Mouse (Mus musculus): ENCODE results near the gene Gm3259.
"Not testable (repeated sequence)": the region's sequence is repeated elsewhere in the genome, so short reads cannot be mapped to it uniquely, and the experiment has no call there.

Gm3259 gene

DNA sequence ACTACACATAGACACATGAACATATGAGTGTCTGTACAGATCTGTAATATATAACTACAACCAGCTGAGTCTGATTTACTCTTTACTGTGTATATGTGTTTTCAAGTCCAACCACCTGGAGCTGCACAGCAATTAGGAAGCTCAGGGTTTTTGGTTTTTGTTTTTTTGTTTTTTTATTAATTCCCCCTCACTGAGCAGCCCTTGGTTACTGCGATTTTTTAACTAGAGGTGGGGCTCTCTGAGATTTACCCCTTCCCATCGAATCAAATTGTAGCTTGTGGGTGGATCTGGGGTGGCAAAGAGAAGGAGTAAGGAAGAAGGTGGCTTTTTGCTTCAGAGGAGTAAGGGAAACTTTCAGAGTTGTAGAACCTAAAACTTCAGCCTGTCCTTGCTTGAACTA is at the start of gene Gm3259:
TSS of gene Gm3259 (plus strand) at position 301 of the 400 bp plus-strand sequence.
- DNase-seq = not testable (repeated sequence)

DNA sequence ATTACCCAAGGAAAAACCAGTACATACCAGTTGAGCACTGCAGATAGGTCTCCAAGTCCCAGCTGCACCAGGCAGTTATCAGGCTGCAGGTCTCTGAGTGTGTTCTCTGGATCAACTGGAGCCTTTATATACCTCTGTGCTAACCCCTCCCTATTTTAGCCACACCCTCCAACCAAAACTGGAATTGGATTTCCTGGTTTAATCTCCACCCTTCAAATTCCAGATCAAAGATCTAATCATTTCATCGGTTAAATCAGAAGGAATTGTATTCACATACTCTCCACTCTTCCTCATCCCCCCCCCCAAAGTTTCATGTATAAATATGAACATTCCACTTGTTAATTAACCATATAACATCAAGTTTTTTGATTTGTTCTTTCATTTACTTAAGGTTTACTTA is 33.0 kb upstream of the Gm3259 start, which contains the start of gene Gm10424:
TSS of gene Gm10424 (minus strand) at position 101 of the 400 bp plus-strand sequence.
- DNase-seq = not testable (repeated sequence)
